Mouse (Mus musculus): Measurements from ENCODE around the gene Kif18a.

Gene Kif18a

DNA sequence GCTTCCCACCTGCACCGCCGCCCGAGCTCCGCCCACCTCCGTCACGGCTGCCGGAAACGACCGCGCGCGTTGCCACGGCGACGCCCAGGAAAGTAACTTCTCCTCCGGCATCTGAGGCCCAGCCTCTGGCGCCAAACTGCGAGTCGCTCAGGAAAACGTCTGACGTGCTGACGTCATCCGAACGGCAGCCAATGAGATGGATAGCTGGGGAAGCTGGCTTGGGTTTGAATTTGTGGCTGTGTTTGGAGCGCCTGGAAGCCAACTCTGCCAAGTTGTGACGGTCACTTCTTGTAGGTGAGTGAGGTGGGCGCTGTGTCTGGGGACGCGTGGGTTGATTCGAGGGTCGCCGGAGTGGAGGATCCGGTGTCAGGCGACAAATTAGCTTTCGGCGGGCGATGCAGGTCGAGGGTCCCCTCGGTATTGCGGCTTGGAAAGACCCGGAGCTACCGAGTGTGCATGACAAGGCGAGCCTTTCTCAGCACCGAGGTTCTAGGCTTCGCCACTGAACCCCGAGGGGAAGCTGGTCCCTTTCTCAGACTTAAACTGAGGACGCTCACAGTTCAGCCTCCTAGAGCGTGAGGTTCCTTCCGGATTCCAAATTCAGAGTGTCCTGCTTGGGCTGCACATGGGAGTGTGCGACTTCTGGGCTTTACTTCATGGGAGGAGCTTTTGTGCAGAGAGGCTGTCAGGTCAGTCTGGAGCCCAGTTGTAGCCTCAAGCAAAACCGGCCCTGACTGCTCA lies at the start of gene Kif18a, which contains the start of gene Mettl15:
TSS of gene Kif18a (plus strand) at position 139 of the 741 bp plus-strand sequence.
TSS of gene Mettl15 (minus strand) at position 149 of the 741 bp plus-strand sequence.
- in situ Hi-C loops (cut with MboI): loop anchor here (25.0 kb wide), 1 partner anchor 607 kb away; the partner anchor contains the start of gene Lin7c

DNA sequence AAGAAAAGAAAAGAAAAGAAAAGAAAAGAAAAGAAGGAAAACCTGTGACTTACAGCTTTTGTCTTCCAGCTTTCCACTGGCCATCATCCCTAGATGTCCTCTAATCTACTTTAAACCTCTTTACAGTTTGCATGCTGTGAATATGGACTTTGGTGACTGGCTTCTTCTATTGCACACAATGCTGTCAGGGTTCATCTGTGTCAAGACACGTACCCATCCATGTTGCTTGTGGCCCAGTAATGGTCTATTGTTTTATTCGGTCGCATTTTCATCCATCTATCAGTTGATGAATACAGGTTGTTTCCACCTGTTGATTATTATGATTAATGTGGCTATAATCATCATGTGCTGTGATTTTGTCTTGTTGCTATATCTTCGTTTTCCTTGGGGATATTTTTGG lies 46.7 kb upstream of the Kif18a start:
- in situ Hi-C loops (cut with MboI): no loop called here

DNA sequence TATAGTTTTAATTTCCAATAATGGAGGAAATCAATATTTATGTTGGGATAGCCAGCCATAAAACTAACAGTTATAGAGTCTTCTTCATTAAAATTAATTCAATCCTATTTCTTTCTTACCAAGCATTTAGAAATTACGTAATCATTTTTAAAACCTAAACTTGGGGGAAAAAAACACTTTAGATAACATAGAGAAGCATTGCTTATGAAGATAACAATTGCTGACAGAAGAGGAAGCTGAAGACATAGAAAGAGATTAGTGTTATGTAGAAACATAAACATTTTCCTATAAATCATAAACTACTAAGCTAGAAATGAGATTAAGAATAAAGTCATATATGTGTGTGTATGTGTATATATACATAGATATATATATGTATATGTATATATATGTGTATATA lies 44.8 kb upstream of the Kif18a start:
- in situ Hi-C loops (cut with MboI): no loop called here

DNA sequence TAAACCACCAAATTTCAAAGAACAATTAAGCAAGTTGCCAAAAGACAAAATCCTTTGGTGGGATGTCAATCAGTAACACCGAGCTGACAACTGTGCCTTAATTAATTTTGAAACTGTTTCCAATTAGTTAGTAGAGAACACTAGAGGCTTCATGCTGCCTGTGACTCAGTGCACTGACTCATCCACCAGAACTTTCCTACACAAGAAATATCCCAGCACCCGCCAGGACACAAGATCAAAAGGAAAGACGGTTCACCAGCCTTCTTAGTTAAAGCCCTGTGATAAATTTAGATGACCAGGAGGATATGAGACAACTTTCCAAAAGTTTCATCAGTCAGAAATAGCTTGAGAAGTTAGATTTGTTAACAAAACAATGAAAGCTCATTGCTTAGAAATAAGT lies 38.6 kb upstream of the Kif18a start:
- in situ Hi-C loops (cut with MboI): no loop called here

DNA sequence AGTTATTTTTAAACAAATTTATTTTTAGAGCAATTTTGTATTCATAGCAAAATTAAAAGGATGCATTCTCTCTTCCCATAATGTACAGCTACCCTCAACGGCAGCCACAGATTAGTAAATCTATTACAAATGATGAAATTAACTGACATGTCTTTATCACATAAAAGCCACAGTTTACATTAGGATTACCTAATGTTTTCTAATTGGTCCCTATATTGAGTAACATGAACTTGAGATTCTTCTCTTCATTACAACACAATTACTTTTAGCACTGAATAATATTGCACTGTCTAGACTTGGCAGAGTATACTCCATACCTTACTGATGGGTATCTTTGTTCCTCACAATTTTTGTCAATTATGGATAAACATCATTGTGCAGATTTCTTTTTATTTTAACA lies 17.8 kb upstream of the Kif18a start:
- in situ Hi-C loops (cut with MboI): no loop called here

DNA sequence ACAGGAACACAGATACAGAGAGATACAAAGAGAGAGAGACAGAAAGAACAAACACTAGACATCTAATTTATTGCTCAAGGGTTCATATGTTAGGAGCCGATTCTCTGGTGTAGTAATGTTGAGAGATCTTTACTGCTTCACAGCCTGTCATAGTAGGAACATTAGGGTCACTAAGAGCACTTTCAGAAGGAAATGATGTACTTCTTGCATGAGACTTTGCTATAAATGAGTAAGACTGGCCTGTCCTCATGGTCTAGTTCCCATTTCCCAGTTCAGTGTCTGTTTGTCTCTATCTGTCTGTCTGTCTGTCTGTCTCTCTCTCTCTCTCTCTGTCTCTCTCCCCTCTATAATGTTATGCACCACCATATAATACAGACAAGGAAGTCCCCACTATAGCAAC lies 7.4 kb upstream of the Kif18a start:
- in situ Hi-C loops (cut with MboI): no loop called here

DNA sequence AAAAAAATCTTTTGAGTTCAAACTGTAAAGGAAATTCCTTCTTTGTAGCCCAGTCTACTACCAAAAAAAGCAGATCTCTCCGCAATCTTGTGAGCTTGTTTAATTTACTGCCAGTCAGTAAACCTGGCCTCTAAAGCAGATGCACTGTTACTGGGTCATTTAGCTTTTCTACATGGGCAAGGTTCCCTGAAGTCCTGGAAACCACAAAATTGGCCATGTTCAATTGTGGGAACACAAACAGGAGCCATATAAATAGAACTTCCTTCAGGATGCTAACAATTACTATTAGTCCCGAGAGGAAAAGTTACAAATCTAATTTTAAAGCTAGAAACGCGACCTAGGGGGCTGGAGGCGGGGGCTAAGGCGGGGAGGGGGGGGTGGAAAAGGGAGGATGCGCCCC lies 2.9 kb upstream of the Kif18a start:
- in situ Hi-C loops (cut with MboI): loop anchor here (25.0 kb wide), 1 partner anchor 610 kb away; the partner anchor contains the start of gene Lin7c

DNA sequence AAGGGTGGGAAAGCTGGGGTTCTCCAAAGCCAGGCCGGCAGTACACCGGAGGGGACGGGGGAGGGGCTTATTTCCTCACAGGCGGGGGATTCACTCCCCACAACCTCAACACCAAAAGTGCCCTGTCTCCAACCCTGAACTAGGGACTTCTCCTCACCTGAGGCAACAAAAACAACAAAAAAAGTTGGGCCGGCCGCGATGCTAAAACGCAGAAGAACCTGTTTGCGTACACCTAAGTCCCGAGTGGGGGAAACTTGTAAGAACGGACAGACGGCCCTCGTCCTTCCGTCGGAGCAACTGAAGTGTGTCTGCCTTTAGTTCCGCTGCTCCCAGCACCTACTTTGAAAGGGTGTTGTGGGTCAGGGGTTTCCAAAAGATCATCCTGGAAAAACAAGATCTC lies 2.5 kb upstream of the Kif18a start:
- in situ Hi-C loops (cut with MboI): loop anchor here (25.0 kb wide), 1 partner anchor 609 kb away; the partner anchor contains the start of gene Lin7c

DNA sequence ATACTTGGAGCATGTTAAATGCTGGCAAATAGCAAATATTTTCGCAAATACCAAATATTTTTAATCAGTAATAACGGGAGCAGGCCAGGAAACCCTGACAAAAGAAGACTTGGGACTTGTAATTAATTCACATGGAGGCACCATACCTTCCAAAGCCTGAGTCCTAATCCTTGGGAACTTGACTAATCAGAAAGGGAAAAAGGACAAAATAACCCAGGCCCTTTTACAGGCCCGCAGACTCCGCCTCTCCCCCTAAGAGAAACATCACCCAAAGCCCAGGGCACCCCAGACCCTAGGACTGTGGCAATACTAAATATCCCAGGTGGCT lies 302 bp upstream of the Kif18a start:
- in situ Hi-C loops (cut with MboI): loop anchor here (25.0 kb wide), 1 partner anchor 607 kb away; the partner anchor contains the start of gene Lin7c

DNA sequence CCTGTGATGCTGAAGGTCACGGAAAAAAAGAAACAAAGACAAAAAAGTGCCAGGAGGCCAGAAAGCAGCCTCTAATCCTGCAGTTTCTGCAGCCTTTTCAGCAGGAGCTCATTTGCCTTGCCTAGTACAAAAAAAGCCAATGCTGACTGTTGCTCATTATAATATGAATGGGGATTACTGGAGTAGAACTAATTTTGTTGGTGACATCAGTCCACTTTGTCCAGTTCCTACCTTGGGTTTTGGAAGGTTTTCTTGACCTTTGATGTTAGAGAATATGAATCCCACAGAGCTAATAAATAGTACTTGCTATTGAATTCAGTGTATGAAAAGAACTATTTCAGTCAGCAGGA lies 778 bp downstream of the Kif18a start:
- in situ Hi-C loops (cut with MboI): loop anchor here (25.0 kb wide), 1 partner anchor 606 kb away; the partner anchor contains the start of gene Lin7c

DNA sequence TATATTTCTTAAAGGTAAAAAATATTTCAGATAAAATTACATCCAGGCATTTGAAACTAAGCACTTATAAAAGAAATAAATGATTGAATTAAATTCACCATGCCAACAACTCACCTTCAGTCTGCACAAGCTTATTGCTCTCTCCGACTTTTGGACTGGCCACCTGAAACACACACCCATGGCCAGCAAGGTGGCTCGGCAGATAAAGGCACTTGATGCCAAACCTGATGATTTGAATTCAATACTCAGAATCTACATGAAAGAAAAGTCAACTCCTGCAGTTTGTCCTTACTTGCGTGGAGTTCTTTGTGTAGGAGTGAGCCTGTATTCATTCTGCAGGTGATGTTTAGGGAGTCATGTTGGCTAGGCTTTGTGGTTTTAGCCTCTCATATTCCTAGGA lies 3.6 kb downstream of the Kif18a start:
- in situ Hi-C loops (cut with MboI): loop anchor here (25.0 kb wide), 1 partner anchor 603 kb away; the partner anchor contains the start of gene Lin7c

DNA sequence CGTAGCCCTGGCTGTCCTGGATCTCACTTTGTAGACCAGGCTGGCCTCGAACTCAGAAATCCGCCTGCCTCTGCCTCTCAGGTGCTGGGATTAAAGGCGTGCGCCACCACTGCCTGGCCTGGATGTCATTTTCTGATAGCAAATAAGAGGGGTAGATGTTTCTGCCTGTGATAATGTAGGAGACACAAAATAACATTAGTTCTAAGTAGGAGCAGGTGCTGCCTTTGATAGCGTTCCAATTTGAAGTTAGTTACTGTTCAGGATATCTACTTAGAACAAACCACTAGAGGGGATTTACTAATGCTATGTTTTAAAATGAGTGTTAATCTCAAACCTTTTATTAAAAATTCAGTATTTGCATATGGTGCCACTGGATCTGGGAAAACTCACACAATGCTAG lies 8.8 kb downstream of the Kif18a start:
- in situ Hi-C loops (cut with MboI): loop anchor here (25.0 kb wide), 1 partner anchor 598 kb away; the partner anchor contains the start of gene Lin7c

DNA sequence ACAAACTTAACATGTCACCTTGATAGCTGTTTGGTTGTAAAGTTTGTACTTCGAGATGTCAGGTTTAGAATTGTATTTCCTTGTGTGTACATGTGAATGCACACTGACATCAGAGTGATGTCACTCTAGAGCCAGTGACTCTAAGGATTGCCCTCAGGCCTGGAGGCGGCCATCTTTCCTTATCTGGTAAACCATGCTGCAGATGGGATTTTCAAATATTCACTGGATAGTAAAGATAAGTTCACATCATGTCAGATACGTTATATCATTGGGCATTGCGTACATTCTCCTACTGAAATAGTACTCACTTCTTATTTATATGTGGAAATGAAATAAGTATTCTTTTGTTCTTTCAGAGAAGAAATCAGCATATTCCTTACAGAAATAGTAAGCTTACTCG lies 15.7 kb downstream of the Kif18a start:
- in situ Hi-C loops (cut with MboI): loop anchor here (25.0 kb wide), 1 partner anchor 591 kb away; the partner anchor contains the start of gene Lin7c

DNA sequence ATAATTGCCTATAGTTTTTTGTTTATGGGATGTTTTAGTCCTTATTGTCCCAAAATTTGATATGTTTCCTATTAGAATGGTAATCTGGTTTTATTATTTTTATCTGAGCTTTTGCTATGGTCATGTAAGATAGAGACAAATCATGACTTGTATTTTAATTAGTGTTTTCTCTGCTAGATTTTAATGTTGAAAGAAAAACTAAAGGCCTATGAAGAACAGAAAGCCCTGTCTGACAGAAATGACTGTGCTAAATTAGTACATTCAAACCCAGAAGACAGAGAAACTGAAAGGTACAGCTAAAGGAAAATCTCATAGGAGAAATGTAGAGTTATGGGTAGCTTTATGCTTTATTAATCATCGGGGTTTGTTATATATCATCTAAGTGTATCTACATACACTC lies 17.6 kb downstream of the Kif18a start:
- in situ Hi-C loops (cut with MboI): loop anchor here (25.0 kb wide), 1 partner anchor 589 kb away; the partner anchor contains the start of gene Lin7c

DNA sequence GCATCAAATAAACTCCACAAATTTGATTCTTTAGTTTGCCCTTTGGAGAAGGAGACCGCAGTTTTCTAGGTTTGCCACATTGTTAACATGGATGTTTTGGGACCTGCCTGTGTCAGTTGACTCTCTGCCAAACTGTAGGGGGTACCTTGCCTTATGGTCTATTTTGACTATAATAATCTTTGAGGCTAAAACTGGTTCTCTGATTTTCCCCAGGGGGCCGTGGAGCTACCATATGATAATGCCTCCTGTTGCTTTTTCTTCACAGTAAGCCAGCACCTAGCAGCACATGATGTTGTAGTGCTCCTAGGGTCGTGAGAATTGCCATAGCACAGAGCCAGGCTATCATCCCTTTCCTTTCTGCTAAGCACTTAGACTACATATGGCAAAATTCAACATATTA lies 21.7 kb downstream of the Kif18a start:
- in situ Hi-C loops (cut with MboI): no loop called here

DNA sequence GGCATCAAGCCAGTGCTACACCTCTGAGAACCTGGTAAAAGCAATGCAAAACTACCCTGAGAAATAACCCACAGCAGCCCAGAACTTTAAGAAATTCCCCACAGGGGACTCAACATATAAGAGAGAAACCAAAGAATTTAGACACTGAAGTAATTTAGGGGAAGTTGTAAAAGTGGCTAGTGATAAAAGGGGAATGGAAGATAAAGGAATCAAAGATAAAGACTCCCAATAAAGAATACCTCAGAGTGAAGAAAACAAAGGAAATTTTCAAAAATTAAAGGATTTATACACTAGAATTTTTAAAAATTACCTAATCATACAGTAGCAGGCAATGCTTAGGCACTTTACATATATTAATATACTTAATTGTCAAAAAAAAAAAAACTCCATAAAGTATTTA lies 23.1 kb downstream of the Kif18a start:
- in situ Hi-C loops (cut with MboI): no loop called here

DNA sequence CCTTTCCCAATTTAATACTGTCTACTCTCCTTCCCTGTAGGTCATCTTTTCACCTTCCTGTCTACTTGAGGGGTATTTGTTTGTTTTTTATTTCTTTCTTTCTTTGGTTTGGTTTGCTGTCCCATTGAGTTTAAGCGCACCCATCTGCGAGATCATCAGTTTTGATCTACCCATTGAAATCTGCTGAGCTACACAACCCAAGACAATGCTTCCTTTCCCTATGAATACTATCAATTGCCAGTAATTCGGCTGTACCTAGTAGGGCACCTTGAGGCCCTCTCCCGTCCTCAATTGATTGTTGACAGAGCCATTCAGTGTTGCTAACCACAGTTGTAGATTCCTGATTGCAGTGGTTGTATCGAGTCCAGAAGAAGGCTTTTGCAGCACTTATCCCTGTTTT lies 30.8 kb downstream of the Kif18a start:
- in situ Hi-C loops (cut with MboI): no loop called here

DNA sequence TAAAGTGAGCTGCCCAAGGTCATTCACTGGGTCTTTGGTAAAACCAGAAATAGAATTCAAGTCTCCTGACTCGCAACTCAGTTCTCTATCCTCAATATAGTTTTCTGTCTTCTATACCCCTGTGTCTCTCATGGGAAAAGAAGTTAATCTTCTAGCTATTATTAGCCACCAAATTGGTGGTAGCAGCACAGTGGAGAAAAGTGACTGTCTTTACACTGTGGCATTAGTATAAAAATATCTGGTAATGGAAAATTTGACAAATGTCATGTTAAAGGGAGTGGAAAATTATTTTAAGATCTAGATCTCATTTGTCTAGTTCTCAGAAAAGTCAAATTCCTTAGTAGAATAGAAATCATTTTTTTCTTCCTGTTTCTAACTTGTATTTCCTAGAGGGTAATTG lies 51.3 kb downstream of the Kif18a start:
- in situ Hi-C loops (cut with MboI): no loop called here

DNA sequence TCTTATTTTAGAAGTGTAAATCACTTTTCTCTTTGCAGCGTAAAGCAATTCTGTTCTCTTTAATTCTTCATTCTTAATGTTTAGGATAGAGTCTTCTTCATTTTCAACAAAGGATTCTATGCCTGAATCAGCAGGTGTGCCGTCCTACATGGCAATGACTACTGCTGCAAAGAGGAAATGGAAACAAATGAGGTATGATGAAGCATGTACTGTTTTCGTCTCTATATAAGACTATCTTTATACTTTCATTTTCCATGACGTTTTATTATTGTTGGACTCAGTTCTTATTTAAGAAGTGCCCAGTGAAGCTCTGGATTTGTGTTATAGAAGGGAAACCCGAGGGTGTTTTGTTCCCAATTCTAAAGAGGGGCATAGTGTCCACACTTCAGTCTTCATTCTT lies 53.7 kb downstream of the Kif18a start:
- in situ Hi-C loops (cut with MboI): no loop called here

DNA sequence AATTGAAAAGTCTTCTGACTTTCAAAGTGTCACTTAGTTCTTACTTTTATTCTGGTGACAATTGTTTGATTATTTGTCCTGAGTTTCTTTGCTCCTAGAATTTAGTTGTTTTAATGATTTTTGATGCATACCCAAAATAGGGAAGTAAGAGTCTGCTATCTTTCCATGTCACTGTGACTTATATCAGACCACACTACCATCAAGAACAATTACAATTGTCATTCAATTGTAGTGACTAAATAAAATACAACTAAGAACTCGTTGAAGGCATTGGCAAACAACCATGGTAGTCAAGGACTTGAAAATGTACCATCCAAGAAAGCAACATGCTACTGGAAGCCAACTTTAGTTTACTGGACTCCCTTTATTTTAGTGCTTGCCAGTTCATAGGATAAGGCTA lies 55.2 kb downstream of the Kif18a start:
- in situ Hi-C loops (cut with MboI): no loop called here

DNA sequence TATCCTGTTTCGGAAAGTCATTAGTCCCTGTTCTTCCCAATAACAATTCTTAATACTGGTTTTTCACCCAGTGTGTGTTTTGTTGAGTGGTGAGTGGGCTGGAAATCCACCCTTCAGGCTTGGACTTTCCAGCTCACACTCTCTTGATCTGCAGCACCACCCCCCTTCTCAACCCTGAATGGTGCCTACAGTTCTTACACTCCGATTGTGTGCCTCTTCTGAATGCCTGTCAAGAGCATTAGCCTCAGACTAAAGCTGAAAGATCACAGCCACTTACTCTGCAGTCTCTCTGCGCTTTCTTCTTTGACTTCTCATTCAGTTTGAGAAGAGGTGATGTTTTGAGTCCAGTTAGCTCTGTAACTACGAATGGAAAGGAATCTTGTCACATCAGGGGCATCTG lies 64.8 kb downstream of the Kif18a start:
- in situ Hi-C loops (cut with MboI): no loop called here

DNA sequence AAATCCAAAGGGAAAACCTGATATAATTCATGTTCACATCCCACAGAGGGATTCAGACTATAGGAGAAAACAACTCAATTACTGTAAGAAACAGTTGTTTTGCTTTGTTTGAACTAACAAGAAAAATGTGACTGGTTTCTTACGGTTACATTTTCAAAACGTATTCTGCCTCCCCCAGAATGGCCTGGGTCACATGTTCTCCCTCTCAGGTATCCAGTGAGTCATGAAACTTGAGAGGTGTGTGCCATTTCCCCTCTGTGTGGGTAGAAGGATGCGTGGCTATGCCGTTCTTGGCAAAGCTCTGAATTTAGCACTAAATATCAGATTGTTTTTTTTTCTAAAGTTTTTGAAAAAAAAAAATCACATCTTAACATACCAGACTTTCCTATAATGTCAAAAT lies 68.2 kb downstream of the Kif18a start:
- in situ Hi-C loops (cut with MboI): no loop called here

DNA sequence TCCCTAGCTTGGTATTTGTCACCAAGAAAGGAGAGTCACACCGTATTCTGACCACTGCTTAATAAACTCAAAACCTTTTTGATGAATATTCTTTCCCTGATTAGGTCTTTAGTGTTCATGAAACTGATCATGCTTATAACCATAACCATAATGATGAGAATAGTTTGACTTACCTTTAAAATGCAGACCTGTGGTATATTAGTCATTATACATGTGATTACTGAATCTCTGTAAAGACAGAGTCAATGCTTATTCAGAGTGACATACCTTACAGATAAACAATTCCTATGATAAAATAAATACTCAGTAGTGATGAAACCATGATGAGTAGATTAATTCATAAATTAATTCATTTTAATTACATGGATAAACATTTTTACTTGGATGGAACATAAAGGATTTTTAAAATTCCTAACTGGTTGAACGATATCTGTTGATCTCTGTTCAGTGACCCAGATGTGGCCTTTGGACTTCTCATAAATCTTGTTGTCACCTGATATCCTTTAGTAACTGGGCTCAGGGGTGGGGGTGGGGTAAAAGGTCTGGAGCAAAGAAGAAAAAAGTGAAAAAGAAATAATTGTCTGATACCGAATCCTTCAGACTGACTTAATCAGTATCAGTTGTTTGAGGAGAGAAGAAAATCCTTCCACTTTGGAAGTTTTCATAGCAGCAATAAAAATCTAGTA lies 78.1 kb downstream of the Kif18a start:
- in situ Hi-C loops (cut with MboI): no loop called here

Measured in mature B cell (primary cell).